Mouse (Mus musculus) heart, embryonic 15.5 days (tissue): ENCODE measurements around the gene Eif3c. TPM values are rescaled to one million over a fixed set of nuclear protein-coding genes. Genes with fewer than 3 reads are reported as not detected.

Experiments
- microRNA-seq: library from miRNA; unstranded; fragments of <30 nt; microRNA quantifications from one replicate; pipeline ENCODE4, GENCODE M21; 2016
- polyA plus RNA-seq: library from polyadenylated mRNA; unstranded; fragments of >200 nt; fragmentation: Nextera tagmentation; extraction: Ambion mirVana; gene quantifications from 2 replicates; pipeline ENCODE4 v1.2.1, GENCODE M21; 2015

The Eif3c gene
- polyA plus RNA-seq, 1 experiment from 2014 or later = 119 TPM

Small RNAs within 50 kb of the gene (microRNA-seq; reads per million reads assigned to microRNA genes)
- gene Mir7059 = 0.84 reads per million

Other genes with a start within 250 kb of the Eif3c start
- 4.3 and 22.6 TPM in 2 replicates for gene Lat, start 196.8 kb downstream of the Eif3c start, polyA plus RNA-seq
- gene Spns1, start 189.0 kb downstream of the Eif3c start, polyA plus RNA-seq = 36.0 and 46.3 TPM in 2 replicates
- 1.4 and 2.6 TPM in 2 replicates for gene Nfatc2ip, start 169.7 kb downstream of the Eif3c start, polyA plus RNA-seq
- gene Cd19, start 151.5 kb downstream of the Eif3c start, polyA plus RNA-seq = 0.09 TPM in 1 of 2 replicates, not detected in the other
- gene Rabep2, start 137.7 kb downstream of the Eif3c start, polyA plus RNA-seq = 16.3 and 22.8 TPM in 2 replicates
- gene Atp2a1, start 103.3 kb downstream of the Eif3c start, polyA plus RNA-seq = 0.72 and 1.8 TPM in 2 replicates
- gene Sh2b1, start 91.0 kb downstream of the Eif3c start, polyA plus RNA-seq = 37.1 and 45.2 TPM in 2 replicates
- 170 and 182 TPM in 2 replicates for gene Tufm, start 79.0 kb downstream of the Eif3c start, polyA plus RNA-seq
- 31.0 and 42.0 TPM in 2 replicates for gene Atxn2l, start 63.0 kb downstream of the Eif3c start, polyA plus RNA-seq
- gene Apobr, start 18.5 kb upstream of the Eif3c start, polyA plus RNA-seq = 0.34 and 0.81 TPM in 2 replicates
- 17.6 and 20.7 TPM in 2 replicates for gene Cln3, start 19.4 kb upstream of the Eif3c start, polyA plus RNA-seq
- 0.13 and 0.23 TPM in 2 replicates for gene Il27, start 28.5 kb upstream of the Eif3c start, polyA plus RNA-seq
- gene Nupr1, start 64.5 kb upstream of the Eif3c start, polyA plus RNA-seq = 14.2 and 19.8 TPM in 2 replicates
- gene Sgf29, start 82.9 kb upstream of the Eif3c start, polyA plus RNA-seq = 21.0 and 33.5 TPM in 2 replicates
- 13.0 and 14.2 TPM in 2 replicates for gene Sult1a1, start 110.0 kb upstream of the Eif3c start, polyA plus RNA-seq
- 87.6 and 98.0 TPM in 2 replicates for gene Bola2, start 129.0 kb upstream of the Eif3c start, polyA plus RNA-seq
- gene Slx1b, start 129.4 kb upstream of the Eif3c start, polyA plus RNA-seq = 6.7 and 7.7 TPM in 2 replicates
- gene Coro1a, start 141.4 kb upstream of the Eif3c start, polyA plus RNA-seq = 13.5 and 71.8 TPM in 2 replicates
- 51.0 and 66.8 TPM in 2 replicates for gene Mapk3, start 193.2 kb upstream of the Eif3c start, polyA plus RNA-seq
- gene Gdpd3, start 199.9 kb upstream of the Eif3c start, polyA plus RNA-seq = 1.2 and 1.3 TPM in 2 replicates
- 78.1 and 90.5 TPM in 2 replicates for gene Ypel3, start 210.5 kb upstream of the Eif3c start, polyA plus RNA-seq
- 0.34 and 0.41 TPM in 2 replicates for gene Tbx6, start 215.1 kb upstream of the Eif3c start, polyA plus RNA-seq
- 120 and 149 TPM in 2 replicates for gene Ppp4c, start 226.1 kb upstream of the Eif3c start, polyA plus RNA-seq
- gene Fam57b, start 231.3 kb upstream of the Eif3c start, polyA plus RNA-seq = 0.69 and 1.3 TPM in 2 replicates